Mouse (Mus musculus) midbrain, embryonic 13.5 days (tissue): ENCODE results near the gene Fgd6. TPM values are rescaled to one million over a fixed set of nuclear protein-coding genes. Genes with fewer than 3 reads are reported as not detected.

ENCODE experiments used
- ATAC-seq: fragments of 200-750 bp; cut with Nextera tagmentation; 2 replicates; pipeline ENCODE4 v1.8.0; 2017; ENCODE audit warnings: mild to moderate bottlenecking, moderate TSS enrichment, moderate library complexity
- H3K27ac ChIP-seq: fragments of 300-500 bp; sonication (generic); 2 replicates; pipeline ENCODE4 v1.5.1; 2015; ENCODE audit warnings: inconsistent platforms, mild to moderate bottlenecking, moderate library complexity
- H3K27me3 ChIP-seq: fragments of 300-500 bp; sonication (generic); 2 replicates; pipeline ENCODE4 v1.6.1; 2015; ENCODE audit warnings: mild to moderate bottlenecking, inconsistent platforms
- H3K36me3 ChIP-seq: fragments of 300-500 bp; sonication (generic); 2 replicates; pipeline ENCODE4 v1.6.1; 2015; ENCODE audit warnings: mild to moderate bottlenecking, inconsistent platforms
- H3K4me1 ChIP-seq: fragments of 300-500 bp; sonication (generic); replicated peaks from 2 replicates; pipeline ENCODE4 v1.6.1; 2015; ENCODE audit warnings: inconsistent platforms
- H3K4me2 ChIP-seq: fragments of 300-500 bp; sonication (generic); replicated peaks from 2 replicates; pipeline ENCODE4 v1.6.1; 2015; ENCODE audit warnings: moderate library complexity, mild to moderate bottlenecking, inconsistent platforms
- H3K4me3 ChIP-seq: fragments of 300-500 bp; sonication (generic); replicated peaks from 2 replicates; pipeline ENCODE4 v1.5.1; 2015; ENCODE audit warnings: mild to moderate bottlenecking, inconsistent platforms
- H3K9ac ChIP-seq: fragments of 300-500 bp; sonication (generic); replicated peaks from 2 replicates; pipeline ENCODE4 v1.6.1; 2015; ENCODE audit warnings: mild to moderate bottlenecking, inconsistent platforms
- H3K9me3 ChIP-seq: fragments of 300-500 bp; sonication (generic); 2 replicates; pipeline ENCODE4 v1.6.1; 2016; ENCODE audit warnings: mild to moderate bottlenecking, inconsistent platforms
- WGBS: fragments of 180-500 bp; shearing (Covaris S2); methylation state at CpG from one replicate; pipeline ENCODE4 v1.1.7; 2015; 5-methylcytosine and 5-hydroxymethylcytosine counted together
- polyA plus RNA-seq: library from polyadenylated mRNA; unstranded; fragments of >200 nt; fragmentation: Nextera tagmentation; extraction: Ambion mirVana; gene quantifications from 2 replicates; pipeline ENCODE4 v1.2.1, GENCODE M21; 2015

Gene Fgd6
- polyA plus RNA-seq, 1 experiment from 2014 or later, result 2.7 TPM

GRCm38 (mm10) chr10:94021059-94021458, 14.7 kb upstream of the Fgd6 start:
- no peaks in the 10 kb centered on the region for H3K9me3 ChIP-seq

GRCm38 (mm10) chr10:94025079-94025478, 10.7 kb upstream of the Fgd6 start:
- H3K27ac ChIP-seq, result no peak overlapping the region
- no peaks in the 10 kb centered on the region for H3K4me1 ChIP-seq
- no peaks in the 10 kb centered on the region for H3K27me3 ChIP-seq
- no peaks in the 10 kb centered on the region for H3K9me3 ChIP-seq
- no peak overlapping the region for H3K4me2 ChIP-seq
- H3K36me3 ChIP-seq, result peaks cover 43% of the 10 kb centered on the region
- H3K4me3 ChIP-seq, result no peak overlapping the region
- peak; percentile 34 for ATAC-seq
- H3K9ac ChIP-seq, result no peak overlapping the region
- WGBS, result 97% methylated on average over 8 of the region's 8 CpGs

More at GRCm38 (mm10) chr10:94021059-94021458, 14.7 kb upstream of the Fgd6 start:
- Histone ChIP-seq H3K4me3 (no peak overlapping the region), H3K4me1 (no peaks in the 10 kb centered on the region), H3K27me3 (no peaks in the 10 kb centered on the region), H3K4me2 (no peak overlapping the region), H3K36me3 (peaks cover 17% of the 10 kb centered on the region), H3K27ac (no peak overlapping the region), H3K9ac (no peak overlapping the region)
- WGBS, result 96% methylated on average over 4 of the region's 4 CpGs
- no peak for ATAC-seq

- no peak overlapping the region for H3K27ac ChIP-seq
- H3K9me3 ChIP-seq, result no peaks in the 10 kb centered on the region
- peaks cover 17% of the 10 kb centered on the region for H3K4me1 ChIP-seq
- H3K9ac ChIP-seq, result no peak overlapping the region
- no peaks in the 10 kb centered on the region for H3K27me3 ChIP-seq
- no peak for ATAC-seq
- 90% methylated on average over 6 of the region's 6 CpGs for WGBS
- H3K36me3 ChIP-seq, result peaks cover 45% of the 10 kb centered on the region
- no peak overlapping the region for H3K4me2 ChIP-seq
- H3K4me3 ChIP-seq, result no peak overlapping the region
Measured at GRCm38 (mm10) chr10:94028493-94028892, 7.3 kb upstream of the Fgd6 start.

GRCm38 (mm10) chr10:94031164-94031563, 4.6 kb upstream of the Fgd6 start:
- Histone ChIP-seq H3K36me3 (peaks cover 27% of the 10 kb centered on the region), H3K27ac (no peak overlapping the region), H3K9ac (no peak overlapping the region), H3K9me3 (no peaks in the 10 kb centered on the region), H3K4me1 (peaks cover 31% of the 10 kb centered on the region), H3K27me3 (no peaks in the 10 kb centered on the region), H3K4me3 (no peak overlapping the region), H3K4me2 (no peak overlapping the region)
- ATAC-seq, result no peak
- 95% methylated on average over 6 of the region's 6 CpGs for WGBS

GRCm38 (mm10) chr10:94034876-94035657, 734 bp upstream of the Fgd6 start:
- Histone ChIP-seq H3K27ac (peak overlapping the region; percentile 84), H3K9me3 (no peaks in the 10 kb centered on the region), H3K9ac (peak overlapping the region; percentile 89), H3K4me2 (peak overlapping the region; percentile 66), H3K4me1 (peaks cover 31% of the 10 kb centered on the region), H3K36me3 (peaks cover 2% of the 10 kb centered on the region), H3K4me3 (peak overlapping the region; percentile 80), H3K27me3 (no peaks in the 10 kb centered on the region)
- WGBS, result 1% methylated on average over 30 of the region's 30 CpGs
- peak; percentile 84 for ATAC-seq

- Histone ChIP-seq H3K4me2 (peak overlapping the region; percentile 63), H3K27me3 (no peaks in the 10 kb centered on the region), H3K9ac (peak overlapping the region; percentile 78), H3K36me3 (no peaks in the 10 kb centered on the region), H3K9me3 (no peaks in the 10 kb centered on the region), H3K4me1 (peaks cover 31% of the 10 kb centered on the region), H3K4me3 (peak overlapping the region; percentile 80), H3K27ac (peak overlapping the region; percentile 66)
- WGBS, result under 1% methylated on average over 32 of the region's 32 CpGs
- ATAC-seq, result no peak; the same call in 1 of the 2 replicates
Measured at GRCm38 (mm10) chr10:94036375-94036758, 566 bp downstream of the Fgd6 start.

GRCm38 (mm10) chr10:94037196-94037595, 1.4 kb downstream of the Fgd6 start:
- Histone ChIP-seq H3K27me3 (no peaks in the 10 kb centered on the region), H3K9ac (no peak overlapping the region), H3K36me3 (no peaks in the 10 kb centered on the region), H3K4me2 (peak overlapping the region; percentile 63), H3K4me1 (peaks cover 26% of the 10 kb centered on the region), H3K9me3 (no peaks in the 10 kb centered on the region), H3K4me3 (peak overlapping the region; percentile 80), H3K27ac (no peak overlapping the region)
- WGBS, result 32% methylated on average over 9 of the region's 9 CpGs
- ATAC-seq, result no peak

GRCm38 (mm10) chr10:94037596-94037995, 1.8 kb downstream of the Fgd6 start:
- no peaks in the 10 kb centered on the region for H3K9me3 ChIP-seq
- WGBS, result 77% methylated on average over 4 of the region's 4 CpGs
- ATAC-seq, result no peak
- H3K36me3 ChIP-seq, result no peaks in the 10 kb centered on the region
- H3K4me2 ChIP-seq, result no peak overlapping the region
- no peaks in the 10 kb centered on the region for H3K27me3 ChIP-seq
- no peak overlapping the region for H3K9ac ChIP-seq
- no peak overlapping the region for H3K4me3 ChIP-seq
- H3K27ac ChIP-seq, result no peak overlapping the region
- H3K4me1 ChIP-seq, result peaks cover 22% of the 10 kb centered on the region

GRCm38 (mm10) chr10:94038366-94039260, 2.8 kb downstream of the Fgd6 start:
- H3K4me3 ChIP-seq, result no peak overlapping the region
- no peak overlapping the region for H3K9ac ChIP-seq
- H3K4me2 ChIP-seq, result no peak overlapping the region
- ATAC-seq, result no peak
- WGBS, result 69% methylated on average over 7 of the region's 7 CpGs
- H3K36me3 ChIP-seq, result no peaks in the 10 kb centered on the region
- no peaks in the 10 kb centered on the region for H3K27me3 ChIP-seq
- no peaks in the 10 kb centered on the region for H3K9me3 ChIP-seq
- peaks cover 13% of the 10 kb centered on the region for H3K4me1 ChIP-seq
- H3K27ac ChIP-seq, result no peak overlapping the region

- Histone ChIP-seq H3K4me3 (no peak overlapping the region), H3K27ac (no peak overlapping the region), H3K4me1 (peaks cover 8% of the 10 kb centered on the region; the same call in 1 of the 2 replicates), H3K9me3 (no peaks in the 10 kb centered on the region), H3K27me3 (no peaks in the 10 kb centered on the region), H3K9ac (no peak overlapping the region), H3K36me3 (peaks cover 16% of the 10 kb centered on the region), H3K4me2 (no peak overlapping the region)
- no peak for ATAC-seq
- 14% methylated on average over 10 of the region's 10 CpGs for WGBS
Measured at GRCm38 (mm10) chr10:94043908-94044307, 8.1 kb downstream of the Fgd6 start.

GRCm38 (mm10) chr10:94045301-94045700, 9.5 kb downstream of the Fgd6 start:
- no peaks in the 10 kb centered on the region for H3K27me3 ChIP-seq
- WGBS, result 95% methylated on average over 13 of the region's 13 CpGs
- H3K36me3 ChIP-seq, result peaks cover 16% of the 10 kb centered on the region
- H3K9me3 ChIP-seq, result no peaks in the 10 kb centered on the region
- no peak overlapping the region for H3K4me2 ChIP-seq
- H3K27ac ChIP-seq, result no peak overlapping the region
- H3K4me3 ChIP-seq, result no peak overlapping the region
- peaks cover 8% of the 10 kb centered on the region; the same call in 1 of the 2 replicates for H3K4me1 ChIP-seq
- no peak overlapping the region for H3K9ac ChIP-seq
- no peak for ATAC-seq

GRCm38 (mm10) chr10:94047024-94047423, 11.2 kb downstream of the Fgd6 start:
- Histone ChIP-seq H3K9me3 (no peaks in the 10 kb centered on the region), H3K4me3 (no peak overlapping the region), H3K4me2 (no peak overlapping the region), H3K27me3 (no peaks in the 10 kb centered on the region), H3K27ac (no peak overlapping the region), H3K4me1 (peaks cover 8% of the 10 kb centered on the region; the same call in 1 of the 2 replicates), H3K36me3 (peaks cover 16% of the 10 kb centered on the region), H3K9ac (no peak overlapping the region)
- WGBS, result 58% methylated on average over 1 of the region's 1 CpGs
- ATAC-seq, result no peak
